Mouse (Mus musculus) adrenal gland (tissue): ENCODE measurements around the gene Zcchc24.

ENCODE experiments used
- intact Hi-C: fragments of 180-260 bp; cut with DNase I; formaldehyde crosslinking; loops from one replicate; pipeline ENCODE4 v1.15.1; 2025

The Zcchc24 gene

DNA sequence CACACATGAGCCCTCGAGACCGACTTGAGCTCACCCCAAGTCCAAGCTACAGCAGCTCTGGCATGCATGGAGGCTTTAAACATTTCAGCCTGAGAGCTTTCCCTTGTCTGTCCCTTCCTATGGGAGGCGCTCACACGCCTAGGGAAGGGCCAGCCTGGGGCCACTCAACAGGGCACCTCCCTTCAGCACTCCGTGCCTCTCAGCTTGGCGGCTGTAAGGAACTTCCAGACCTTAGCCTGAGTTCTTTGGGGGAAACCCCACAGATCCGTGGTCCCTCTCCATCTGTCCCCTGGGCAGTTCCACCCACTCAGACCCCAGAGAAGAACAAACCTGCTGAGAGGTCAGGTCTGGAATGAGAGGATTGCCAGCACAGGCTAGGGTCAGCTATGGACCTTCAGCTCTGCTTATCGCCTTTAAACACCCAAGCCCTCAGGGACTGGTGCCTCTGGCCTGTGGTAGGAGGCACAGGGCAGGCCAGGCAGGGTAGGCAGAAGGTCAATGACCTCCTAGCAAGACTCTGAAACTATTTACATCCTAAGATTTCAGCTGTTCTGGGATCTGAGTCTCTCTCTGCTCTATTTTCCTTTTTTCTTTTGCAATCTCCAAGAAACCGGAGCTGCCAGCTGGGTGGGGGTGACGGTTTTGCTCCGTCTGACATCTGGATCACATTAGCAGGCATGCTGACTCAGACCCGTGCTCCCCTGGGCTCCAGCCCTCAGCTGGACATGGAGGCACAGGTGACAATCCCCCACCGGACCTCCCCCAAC is 19.5 kb downstream of the Zcchc24 start:
- intact Hi-C loops = no loop called here

- intact Hi-C loops = no loop called here
These were observed 20.7 kb downstream of the Zcchc24 start for GRCm38 (mm10) chr14:25747996-25748756.

- intact Hi-C loops = no loop called here
These were observed 21.6 kb downstream of the Zcchc24 start for GRCm38 (mm10) chr14:25746971-25747945.

DNA sequence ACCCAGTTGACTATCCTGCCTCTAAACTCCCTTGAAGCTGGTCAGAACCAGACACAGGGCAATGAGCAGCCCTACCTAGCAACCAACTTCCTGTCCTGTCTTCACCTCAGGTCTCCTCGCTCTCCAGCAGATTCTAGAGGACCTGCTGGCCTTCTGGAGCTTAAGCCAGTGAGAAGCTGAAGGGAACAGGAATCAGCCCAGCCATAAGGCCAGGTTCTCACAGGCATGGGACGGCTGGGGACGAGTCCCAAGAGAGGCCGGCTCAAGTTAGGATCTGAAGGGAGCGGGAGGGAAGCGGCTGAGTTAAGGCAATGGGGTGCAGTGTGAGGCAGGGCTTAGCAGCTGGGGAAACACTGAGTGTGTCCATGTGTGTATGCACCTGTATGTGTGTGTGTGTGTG is 22.5 kb downstream of the Zcchc24 start:
- intact Hi-C loops = no loop called here

- intact Hi-C loops = no loop called here
These were observed 23.3 kb downstream of the Zcchc24 start for GRCm38 (mm10) chr14:25745365-25746184.

DNA sequence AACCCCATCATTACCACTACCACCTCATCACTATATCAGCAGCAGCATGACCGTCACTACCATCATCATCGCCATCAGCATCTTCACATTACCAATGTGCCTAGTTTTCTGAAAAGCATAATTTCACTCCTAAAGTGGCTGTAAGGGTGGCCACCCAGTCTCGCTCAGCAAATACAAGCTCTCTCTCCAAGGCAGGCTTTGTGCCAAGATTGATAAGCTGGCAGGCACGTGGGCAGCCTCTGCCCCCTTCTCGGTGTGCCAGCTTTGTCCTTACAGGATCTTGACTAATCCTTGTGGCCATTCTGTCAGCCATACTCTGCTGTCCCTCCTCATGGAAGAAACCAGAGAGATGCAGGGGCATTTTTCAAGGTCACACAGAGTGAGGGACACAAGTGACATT is 25.9 kb downstream of the Zcchc24 start:
- intact Hi-C loops = no loop called here

DNA sequence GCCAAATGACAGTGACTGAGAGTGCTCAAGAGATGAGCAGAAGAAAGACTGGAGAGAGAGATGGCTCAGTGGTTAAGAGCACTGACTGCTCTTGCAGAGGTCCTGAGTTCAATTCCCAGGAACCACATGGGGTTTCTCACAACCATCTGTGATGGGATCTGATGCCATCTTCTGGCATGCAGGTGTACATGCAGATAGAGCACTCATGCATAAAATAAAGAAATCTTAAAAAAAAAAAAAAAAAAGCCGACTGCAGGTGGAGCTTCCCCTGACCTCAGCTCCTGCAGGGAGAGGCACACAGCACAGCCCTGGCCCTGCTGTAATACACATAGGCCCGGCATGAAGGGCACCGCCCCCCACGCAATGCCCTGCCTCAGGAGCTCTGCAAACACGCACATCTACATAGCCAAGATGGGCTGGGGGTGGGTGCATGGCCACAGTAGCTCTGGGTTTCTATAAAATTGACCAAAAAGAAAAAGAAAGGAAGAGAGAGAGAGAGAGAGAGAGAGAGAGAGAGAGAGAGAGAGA is 26.9 kb downstream of the Zcchc24 start:
- intact Hi-C loops = no loop called here

GRCm38 (mm10) chr14:25741211-25741610 is 27.6 kb downstream of the Zcchc24 start:
- intact Hi-C loops = no loop called here

- intact Hi-C loops = no loop called here
These were observed 28.8 kb downstream of the Zcchc24 start for GRCm38 (mm10) chr14:25739957-25740565.

- intact Hi-C loops = no loop called here
These were observed 30.2 kb downstream of the Zcchc24 start for GRCm38 (mm10) chr14:25738591-25739001.

- intact Hi-C loops = no loop called here
These were observed 32.2 kb downstream of the Zcchc24 start for GRCm38 (mm10) chr14:25736589-25736988.

DNA sequence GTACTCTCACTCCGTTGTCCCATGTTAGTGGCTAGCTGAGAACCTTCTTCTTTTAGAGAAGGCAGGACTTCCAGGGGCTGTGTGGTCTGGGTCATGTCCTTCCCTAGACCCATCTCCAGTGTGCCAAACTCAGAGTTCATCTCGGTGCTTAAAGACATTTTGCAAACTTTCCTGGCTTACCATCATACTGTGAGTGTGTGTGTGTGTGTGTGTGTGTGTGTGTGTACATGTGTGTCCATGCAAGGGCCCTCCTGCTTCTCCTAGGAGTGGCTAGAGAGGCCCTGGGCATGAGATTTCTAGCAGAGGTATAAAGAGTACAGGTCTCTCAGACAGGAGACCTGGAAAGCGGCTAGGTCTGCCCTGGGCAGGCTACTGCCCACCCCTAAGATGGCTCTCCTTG is 32.7 kb downstream of the Zcchc24 start:
- intact Hi-C loops = no loop called here

GRCm38 (mm10) chr14:25734736-25735716 is 33.8 kb downstream of the Zcchc24 start:
- intact Hi-C loops = no loop called here

GRCm38 (mm10) chr14:25727149-25727510 is 41.7 kb downstream of the Zcchc24 start:
- intact Hi-C loops = no loop called here

- intact Hi-C loops = no loop called here
These were observed 42.4 kb downstream of the Zcchc24 start for GRCm38 (mm10) chr14:25726226-25727148.

- intact Hi-C loops = no loop called here
These were observed 43.1 kb downstream of the Zcchc24 start for GRCm38 (mm10) chr14:25725690-25726089.

GRCm38 (mm10) chr14:25725032-25725497 is 43.8 kb downstream of the Zcchc24 start:
- intact Hi-C loops = no loop called here
